Mouse (Mus musculus) telencephalon, adult 2 months (tissue): ENCODE data around the gene Hist1h4k.
"Not testable (repeated sequence)": the region's sequence is repeated elsewhere in the genome, so short reads cannot be mapped to it uniquely, and the experiment has no call there.

Source experiments
- DNase-seq: peaks from one replicate; pipeline ENCODE4 v3.0.0-alpha.2; 2011; ENCODE audit warnings: low read depth, low spot score

Gene Hist1h4k

DNA sequence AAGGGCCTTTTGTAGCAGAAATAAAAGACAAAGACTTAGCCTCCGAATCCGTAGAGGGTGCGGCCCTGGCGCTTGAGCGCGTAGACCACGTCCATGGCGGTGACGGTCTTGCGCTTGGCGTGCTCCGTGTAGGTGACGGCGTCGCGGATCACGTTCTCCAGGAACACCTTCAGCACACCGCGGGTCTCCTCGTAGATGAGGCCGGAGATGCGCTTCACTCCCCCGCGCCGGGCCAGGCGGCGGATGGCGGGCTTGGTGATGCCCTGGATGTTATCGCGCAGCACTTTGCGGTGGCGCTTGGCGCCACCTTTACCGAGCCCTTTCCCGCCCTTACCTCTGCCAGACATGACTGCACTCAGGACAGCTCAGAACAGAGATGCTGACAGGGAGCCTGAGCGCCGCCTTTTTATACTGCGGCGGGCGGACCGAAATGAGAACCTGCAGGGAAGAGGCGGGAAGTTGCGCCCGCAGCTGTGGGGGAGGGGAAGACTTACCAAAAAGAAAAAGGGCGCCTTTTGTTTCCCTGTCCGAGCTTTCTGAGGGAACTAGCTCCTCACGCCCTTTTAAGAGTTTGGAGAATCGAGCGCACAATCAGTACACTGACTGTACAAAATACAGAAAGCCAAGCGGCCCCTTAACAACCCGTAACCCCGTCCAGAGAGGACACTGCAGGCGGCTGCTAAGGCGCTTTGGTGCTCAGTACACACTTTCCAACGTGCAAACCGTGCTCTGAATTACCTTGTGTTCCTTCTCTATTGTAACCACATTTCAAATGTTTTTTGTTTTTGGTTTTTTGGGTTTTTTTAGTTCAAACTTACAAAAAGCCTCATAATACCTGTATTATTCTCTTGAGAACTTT is at the start of gene Hist1h4k:
Hist1h4k (minus strand) TSS at position 347 of the 859 bp plus-strand sequence.
- DNase-seq = peak; percentile 77

DNA sequence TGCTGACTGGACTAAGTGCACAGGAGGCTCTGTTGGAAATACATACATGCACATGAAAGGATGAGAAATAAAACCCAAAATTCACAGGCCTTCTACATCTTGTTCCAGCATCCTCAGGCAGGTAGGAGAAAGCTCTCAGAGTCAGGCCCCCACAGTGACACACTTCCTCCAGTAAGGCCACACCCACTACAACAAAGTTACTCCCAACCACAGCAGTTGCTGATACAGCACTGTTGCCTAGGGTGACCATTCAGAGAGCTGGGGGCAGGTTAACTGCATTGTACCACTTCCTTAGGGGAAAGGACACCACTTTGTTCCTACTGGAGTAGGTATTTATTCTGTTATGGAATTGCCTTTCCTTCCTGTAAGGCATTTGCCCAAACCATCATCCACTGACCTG is 46.9 kb upstream of the Hist1h4k start:
- not testable (repeated sequence) for DNase-seq

DNA sequence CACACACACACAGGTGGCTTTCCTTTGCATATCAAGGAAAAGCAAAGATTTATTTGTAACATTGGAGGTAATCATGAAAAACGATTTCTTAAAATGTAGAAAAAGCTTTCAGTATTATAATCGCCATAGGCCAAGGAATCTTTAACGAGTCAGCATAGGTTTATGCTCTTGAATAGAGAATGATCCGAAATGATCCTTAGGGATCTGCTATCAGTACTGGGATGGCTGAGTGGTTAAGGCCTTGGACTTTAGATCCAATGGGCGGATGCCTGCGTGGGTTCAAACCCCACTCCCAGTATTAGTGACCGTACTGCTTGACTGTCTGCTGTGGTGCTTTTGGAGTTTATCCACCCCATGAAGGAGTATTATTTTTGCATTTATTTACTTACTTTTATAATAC is 45.3 kb upstream of the Hist1h4k start:
- DNase-seq = no peak

DNA sequence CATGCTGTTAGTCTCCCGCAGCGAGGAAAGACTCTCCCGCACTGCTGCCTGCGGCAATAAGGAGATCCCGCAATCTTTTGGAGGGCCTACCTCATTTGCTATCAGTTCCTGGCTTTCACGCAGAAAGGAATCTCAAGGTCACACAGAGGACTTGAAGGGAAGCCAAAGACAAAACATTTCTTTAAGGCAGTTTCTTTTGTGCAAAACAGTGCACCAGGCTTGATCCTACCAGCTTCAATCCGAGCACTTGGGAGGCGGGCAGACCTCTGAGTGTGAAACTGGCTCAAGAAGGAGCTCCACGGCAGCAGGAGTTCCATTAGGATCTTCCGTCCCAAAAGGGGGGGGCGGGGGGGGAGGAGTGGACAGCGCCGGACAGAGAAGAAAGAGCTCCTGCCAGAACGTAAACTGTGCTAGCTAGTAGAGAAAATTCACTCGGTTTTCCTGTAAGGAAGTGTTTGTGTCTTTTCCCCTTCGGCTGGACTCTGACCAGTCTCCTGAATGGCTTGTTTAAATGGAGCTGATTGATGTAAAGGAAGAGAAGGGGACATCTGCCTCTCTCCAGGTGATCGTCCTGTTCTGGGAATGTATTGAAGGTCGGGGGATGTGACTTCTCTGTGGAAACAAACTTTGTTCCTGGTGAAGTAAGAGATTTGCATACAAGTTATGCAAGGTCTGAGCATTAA is 40.4 kb upstream of the Hist1h4k start:
- DNase-seq = no peak

DNA sequence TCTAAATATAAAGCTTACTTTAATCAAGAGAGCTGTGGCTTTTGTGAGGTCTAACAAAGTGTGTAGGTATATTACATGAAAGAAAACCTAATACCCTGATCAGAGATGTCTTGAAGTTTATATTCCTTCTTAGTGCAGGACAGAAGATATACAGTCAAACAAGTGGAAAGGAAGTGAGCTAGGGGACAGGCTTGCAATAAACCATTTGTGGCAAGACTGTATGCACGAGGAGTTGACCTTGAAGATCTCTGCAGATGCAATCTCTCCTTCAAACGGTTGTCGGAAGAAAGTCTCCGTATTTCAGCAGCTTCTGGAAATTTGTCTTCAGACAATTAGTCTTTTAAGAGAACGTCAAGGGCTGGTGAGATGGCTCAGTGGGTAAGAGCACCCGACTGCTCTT is 39.6 kb upstream of the Hist1h4k start:
- DNase-seq = no peak

DNA sequence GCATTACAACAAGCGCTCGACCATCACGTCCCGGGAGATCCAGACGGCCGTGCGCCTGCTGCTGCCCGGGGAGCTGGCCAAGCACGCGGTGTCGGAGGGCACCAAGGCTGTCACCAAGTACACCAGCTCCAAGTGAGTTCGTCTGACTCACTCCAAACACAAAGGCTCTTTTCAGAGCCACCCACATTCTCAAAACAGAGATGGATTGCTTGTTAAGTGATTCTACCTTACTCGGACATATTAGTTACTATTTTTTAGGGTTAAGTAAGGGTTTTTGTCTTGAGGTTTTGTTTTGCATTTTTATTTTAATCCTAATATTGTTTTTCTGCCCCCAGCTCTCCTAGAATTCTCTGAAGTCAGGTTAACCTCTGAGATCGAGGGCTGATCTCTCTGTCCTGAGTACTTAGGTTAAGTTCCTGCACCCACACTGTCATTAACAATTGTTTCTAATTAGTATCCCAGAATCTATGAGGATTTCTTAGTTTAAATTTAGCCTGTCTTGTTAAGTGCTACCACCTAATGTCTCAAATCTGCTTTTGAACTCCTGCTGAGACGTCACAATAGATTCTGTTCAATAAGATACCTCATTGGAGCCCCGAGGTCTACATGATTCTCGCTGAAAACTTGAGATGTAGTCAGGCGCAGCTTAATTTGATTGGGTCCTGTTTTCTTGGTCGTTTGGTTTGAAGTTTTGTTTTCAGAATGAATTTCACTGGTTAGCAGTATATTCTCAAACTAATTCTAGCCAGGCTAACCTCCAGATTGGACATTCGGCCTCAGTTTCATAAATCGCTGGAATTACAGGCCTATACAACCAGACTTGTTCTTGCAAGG is 37.7 kb upstream of the Hist1h4k start:
- DNase-seq = no peak

DNA sequence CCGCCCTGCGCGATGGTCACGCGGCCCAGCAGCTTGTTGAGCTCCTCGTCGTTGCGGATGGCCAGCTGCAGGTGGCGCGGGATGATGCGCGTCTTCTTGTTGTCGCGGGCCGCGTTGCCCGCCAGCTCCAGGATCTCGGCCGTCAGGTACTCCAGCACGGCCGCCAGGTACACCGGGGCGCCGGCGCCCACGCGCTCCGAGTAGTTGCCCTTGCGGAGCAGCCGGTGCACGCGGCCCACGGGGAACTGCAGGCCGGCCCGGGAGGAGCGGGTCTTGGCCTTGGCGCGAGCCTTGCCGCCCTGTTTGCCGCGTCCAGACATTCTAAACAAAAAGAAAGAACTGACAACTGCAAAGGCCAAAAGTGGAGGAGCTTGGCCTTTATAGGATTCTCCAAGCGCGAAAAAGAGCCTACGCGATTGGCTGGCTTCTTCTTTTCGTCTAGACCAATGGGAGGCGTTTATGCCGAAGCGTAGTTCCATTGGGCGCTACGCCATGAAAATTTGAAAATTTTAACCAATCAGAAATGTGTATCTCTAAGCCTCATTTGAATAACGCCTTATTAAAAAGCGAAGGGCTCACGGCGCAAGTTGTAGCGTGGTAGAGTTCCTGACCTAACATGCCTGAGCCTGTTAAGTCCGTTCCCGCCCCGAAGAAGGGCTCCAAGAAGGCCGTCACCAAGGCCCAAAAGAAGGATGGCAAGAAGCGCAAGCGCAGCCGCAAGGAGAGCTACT is 36.8 kb upstream of the Hist1h4k start, which contains the start of the genes Hist1h2an and Hist1h2bp:
Hist1h2an (minus strand) TSS at position 320 of the 731 bp plus-strand sequence.
Hist1h2bp (plus strand) TSS at position 563 of the 731 bp plus-strand sequence.
- peak; percentile 98 for DNase-seq

DNA sequence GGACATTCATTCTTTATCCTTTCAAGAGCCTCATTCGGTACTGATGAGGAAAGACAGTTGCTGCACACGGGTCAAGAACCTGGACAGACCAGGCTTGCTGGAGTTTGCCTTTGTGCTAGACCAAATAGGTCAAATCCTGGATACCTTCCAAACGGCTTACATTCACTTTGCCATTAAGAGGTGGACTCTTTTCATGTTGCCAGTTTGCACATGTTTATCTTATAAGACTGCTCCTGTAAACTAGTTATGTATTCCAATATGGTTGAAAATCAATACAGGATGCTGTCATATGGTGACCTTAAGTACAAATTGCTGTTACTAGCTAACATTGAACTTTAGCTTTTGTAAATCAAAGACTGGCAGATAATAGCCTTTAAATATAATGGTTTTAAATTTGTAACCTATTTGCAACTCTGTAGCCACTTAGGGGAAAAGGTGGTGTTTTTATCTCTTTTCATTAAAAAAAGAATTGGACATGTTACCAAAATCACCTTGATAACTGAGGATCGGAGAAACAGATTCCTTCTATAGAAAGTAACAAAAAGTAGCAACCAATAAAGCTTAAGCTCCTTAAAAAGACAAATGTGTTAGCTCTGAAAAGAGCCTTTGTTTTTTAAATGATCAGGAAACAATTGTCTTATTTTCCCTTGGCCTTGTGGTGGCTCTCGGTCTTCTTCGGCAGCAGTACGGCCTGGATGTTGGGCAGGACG is 36.0 kb upstream of the Hist1h4k start:
- no peak for DNase-seq

DNA sequence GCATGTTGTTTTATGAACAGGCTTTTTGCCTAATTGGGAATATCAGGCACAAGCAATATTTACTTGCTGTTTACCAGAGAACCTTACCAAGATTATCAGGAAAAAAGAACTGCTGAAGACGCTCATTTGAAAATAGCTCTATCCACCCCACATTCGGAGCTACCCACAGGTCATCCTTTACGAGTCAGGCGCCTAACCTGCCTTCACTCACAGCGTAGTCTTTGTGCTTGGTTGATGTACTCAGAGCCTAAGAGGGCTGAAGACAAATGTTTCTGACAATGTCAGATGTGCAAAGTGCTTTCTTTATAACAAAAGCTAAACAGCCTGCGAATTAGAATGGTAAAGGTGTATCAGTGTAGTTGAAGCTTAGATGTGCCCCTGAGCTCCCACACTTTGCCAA is 34.0 kb upstream of the Hist1h4k start:
- DNase-seq = no peak

DNA sequence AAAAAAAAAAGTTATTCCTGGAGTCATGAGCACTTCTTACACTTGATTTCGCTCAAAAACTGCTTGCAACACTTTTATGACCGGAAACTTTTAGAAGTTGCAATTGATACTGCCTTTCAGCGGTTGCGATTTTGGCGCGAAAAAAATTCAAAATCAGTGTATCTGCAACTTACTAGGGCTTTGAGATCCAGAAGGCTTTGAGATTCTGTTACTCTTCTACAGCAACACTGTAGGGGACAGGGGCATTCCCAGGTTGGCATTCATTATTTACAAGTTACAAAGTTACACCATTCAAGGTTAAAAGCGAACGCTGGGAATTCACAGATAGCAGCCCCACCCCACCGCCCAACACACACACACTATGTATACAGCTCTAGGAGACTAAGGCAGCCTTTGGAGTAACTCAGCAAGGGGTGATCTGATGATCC is 33.4 kb upstream of the Hist1h4k start:
- peak; percentile 26 for DNase-seq

DNA sequence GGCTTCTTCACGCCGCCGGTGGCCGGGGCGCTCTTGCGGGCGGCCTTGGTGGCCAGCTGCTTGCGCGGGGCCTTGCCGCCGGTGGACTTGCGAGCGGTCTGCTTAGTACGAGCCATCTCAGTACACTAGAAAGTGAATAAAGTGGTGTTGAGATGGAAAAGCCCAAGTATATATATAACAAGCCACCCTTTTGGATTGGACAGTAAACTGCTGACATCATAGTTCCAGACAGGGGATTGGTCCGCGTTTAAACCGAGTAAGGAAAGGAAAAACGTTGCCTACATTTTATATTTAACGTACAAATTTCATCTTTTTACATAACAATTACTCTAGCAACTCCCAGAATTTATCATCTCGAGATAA is 32.9 kb upstream of the Hist1h4k start, which contains the start of gene Hist1h3i:
Hist1h3i (minus strand) TSS at position 116 of the 363 bp plus-strand sequence.
- peak; percentile 94 for DNase-seq

DNA sequence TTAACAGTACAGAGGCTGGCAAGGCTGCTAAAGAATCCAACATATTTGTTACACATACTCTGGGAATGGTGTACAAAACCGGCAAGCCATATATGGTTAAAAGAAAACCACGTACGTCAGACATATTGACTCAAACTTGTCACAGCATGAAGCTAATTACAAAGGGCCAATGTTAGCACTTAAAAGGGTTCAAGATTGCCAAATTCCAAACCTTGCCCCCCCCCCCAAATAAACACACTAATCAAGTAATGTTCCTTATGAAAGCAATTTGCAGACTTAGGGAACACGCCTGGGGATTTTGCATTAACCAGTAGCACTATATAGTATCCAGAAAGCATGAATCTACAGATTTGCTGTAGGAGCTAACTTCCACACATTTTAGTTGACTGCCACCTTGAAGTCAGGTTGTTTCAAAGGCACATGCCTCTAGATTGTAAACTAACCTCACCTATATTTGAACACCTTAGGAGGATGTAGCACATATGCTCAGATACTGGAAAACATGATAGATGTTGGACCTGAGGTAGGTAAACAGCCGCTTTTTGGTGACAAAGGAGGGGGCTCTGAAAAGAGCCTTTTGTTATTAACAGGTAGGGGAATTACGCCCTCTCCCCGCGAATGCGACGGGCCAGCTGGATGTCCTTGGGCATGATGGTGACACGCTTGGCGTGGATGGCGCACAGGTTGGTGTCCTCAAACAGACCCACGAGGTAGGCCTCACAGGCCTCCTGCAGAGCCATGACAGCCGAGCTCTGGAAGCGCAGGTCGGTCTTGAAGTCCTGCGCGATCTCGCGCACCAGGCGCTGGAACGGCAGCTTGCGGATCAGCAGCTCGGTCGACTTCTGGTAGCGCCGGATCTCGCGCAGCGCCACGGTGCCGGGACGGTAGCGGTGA is 32.3 kb upstream of the Hist1h4k start:
- peak; percentile 5 for DNase-seq

DNA sequence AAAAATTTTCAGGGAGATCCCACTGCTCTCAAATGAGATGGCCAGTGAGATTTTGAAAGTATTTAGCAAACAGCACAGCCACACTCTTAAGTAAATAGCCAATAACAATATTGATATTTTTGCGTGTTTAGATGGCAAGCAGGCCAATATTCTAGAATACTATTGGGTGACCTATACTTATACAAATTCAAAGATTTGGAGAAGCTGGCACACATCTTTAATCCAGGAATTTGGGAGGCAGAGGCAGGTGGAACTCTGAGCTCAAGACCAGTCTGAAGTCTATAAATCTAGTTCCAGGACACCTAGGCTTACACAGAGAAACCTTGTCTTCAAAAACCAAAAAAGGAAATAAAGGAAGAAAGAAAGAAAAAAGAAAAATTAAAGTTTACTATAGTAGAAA is 31.3 kb upstream of the Hist1h4k start:
- no peak for DNase-seq

DNA sequence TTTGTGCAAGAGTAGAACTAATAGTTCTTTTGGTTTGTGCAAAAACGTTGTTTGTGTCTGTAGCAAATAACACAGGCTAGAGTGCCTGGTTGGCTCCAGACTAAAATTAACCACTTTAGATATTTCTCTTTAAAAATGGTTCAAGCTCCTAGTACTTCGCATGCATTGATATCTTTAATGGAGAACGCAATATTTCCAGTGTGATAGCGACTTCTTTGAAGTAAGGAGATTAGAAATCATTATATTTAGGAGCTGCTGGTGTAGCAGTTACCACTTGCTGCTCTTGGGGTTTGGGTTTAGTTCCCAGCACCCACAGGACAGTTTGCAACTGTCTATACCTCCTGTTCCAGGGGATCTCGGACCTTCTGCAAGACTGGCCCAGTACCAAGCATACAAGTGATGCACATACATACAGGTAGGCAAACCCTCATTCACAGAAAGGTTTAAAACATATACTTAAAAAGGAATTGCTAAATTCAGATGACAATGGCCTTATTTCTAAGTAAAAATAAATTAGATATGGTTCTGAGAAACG is 30.8 kb upstream of the Hist1h4k start:
- DNase-seq = no peak

DNA sequence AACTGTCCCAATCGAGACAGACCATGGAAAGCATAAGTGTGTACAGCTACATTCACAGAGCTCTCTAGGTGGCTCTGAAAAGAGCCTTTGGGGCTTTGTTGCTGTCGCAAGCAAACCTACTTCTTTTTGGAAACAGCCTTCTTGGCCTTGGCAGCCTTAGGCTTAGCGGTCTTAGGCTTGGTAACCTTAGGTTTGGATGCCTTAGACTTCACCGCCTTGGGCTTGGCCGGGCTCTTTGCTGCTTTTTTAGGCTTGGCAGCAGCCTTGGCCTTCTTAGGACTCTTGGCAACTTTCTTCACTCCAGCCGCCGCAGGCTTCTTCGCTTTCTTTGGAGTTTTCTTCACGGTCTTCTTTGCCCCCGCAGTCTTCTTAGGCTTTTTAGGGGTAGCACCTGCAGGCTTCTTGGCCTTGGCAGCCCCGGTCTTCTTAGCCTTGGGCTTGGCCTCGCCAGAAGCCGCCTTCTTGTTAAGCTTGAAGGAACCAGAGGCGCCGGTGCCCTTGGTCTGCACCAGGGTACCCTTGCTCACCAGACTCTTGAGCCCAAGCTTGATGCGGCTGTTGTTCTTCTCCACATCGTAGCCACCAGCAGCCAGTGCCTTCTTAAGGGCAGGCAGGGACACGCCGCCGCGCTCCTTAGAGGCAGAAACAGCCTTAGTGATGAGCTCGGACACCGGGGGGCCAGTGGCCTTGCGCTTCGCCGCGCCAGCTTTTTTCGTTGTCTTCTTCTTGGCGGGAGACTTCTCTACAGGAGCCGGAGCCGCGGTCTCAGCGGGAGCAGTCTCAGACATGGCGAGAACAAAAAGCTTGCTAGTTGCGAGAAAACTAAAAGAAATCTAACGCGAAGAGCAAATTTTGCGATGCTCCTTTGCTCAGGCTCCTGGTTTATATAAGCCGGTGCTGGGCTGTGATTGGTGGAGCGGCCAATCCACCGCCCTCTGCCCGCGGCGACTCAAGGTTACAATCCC is 29.7 kb upstream of the Hist1h4k start, which contains the start of gene Hist1h1b:
Hist1h1b (minus strand) TSS at position 859 of the 965 bp plus-strand sequence.
- DNase-seq = peak; percentile 31

DNA sequence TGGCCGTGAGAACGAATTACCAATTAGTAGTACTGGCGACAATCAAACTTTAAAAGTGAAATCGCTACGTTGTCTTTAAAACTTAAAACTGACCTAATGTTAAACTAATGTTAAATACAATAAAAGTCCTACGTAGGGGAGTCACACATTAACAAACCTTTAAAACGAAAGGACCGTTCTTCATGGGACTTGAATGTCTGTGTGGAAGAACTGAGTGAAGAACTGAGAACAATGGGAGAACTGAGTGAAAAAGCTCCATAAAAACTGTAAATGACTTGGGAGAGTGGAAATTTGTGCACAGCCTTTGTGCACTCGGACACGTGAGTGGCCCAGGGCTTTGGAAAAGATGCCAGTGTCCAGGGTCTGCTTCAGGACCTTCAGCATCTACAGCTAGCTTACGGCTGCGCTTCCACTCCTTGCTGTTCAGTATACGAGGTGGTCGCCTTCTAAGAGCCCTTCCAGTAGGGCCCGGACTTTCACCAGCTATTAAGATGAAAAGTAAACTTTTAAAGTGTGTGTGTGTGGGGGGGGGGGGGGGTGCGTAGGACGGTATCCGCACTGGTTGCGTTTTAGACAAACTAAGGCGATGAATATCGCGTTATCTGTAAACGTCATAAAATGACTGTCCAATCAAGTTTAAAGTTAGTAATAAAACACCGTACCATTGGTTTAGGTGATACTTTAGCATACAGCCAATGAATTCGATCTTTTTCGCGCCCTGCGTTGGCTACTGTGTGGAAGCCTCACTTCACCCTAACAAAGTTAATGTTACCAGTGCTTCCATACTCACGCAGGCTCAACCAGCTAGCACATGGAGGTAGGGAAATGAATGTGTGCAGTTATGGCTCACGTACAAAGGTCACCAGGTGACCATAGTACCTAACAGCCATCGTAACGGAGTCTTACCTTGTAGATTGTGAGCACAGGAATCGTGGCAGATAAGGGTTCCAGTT is 28.8 kb upstream of the Hist1h4k start:
- DNase-seq = peak; percentile 93

DNA sequence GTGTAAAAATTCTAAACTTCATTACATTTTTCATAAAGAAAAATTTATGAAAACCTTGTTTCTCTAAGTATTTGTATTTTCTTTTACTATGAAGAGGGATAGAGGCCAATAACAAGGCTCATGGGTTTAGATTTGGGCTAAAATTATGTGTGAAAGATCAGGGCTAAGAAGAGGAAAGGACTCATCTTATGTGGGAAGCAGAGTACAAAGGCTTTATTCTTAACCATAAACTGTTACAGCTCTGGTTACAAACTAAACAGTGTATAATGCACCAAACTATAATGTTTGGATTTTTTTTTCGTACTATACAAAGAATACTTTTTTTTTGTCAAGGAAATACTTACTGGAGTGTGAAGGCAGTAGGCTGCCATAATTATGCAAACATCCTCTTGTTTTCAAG is 5.4 kb upstream of the Hist1h4k start:
- DNase-seq = no peak
